11 mouse cellular contexts compared by ENCODE assay signal in genomic region chr10:96351320-96351719, GRCm38 (mm10).
"Had no signal": no experiment of that assay in that cellular context is flagged by ENCODE, and none has a peak within 500 bp of the region (broad histone marks: within the 10 kb centered on the region; RNA-seq: fewer than 3 reads in every experiment).

No protein-coding gene starts in this region.

- DNase-seq: kidney, adult 2 months; kidney, postnatal 25 days; liver, embryonic 13.5 days; liver, postnatal 0 days; thymus, postnatal 4 days had no signal

- H3K27me3 ChIP-seq: kidney, embryonic 15.5 days; limb, embryonic 15.5 days; liver, embryonic 13.5 days; lung, embryonic 15.5 days; midbrain, embryonic 12.5 days; neural tube, embryonic 12.5 days had no signal

- ATAC-seq: liver, postnatal 0 days; midbrain, embryonic 16.5 days had no signal

- H3K36me3 ChIP-seq: kidney, embryonic 15.5 days; limb, embryonic 15.5 days; liver, embryonic 13.5 days; lung, embryonic 15.5 days; midbrain, embryonic 12.5 days; neural tube, embryonic 12.5 days had no signal

- H3K4me3 ChIP-seq: kidney, embryonic 15.5 days; limb, embryonic 15.5 days; liver, embryonic 13.5 days; lung, embryonic 15.5 days; midbrain, embryonic 12.5 days; neural tube, embryonic 12.5 days had no signal
